Mouse (Mus musculus) liver, embryonic 15.5 days (tissue): ENCODE measurements around the gene Apobec2. TPM values are rescaled to one million over a fixed set of nuclear protein-coding genes. Genes with fewer than 3 reads are reported as not detected.

Source experiments
- ATAC-seq: fragments of 200-750 bp; cut with Nextera tagmentation; 2 replicates; pipeline ENCODE4 v1.8.0; 2017; ENCODE audit warnings: moderate number of reproducible peaks, mild to moderate bottlenecking, moderate library complexity; ENCODE audit not compliant: insufficient read depth
- H3K27ac ChIP-seq: fragments of 300-500 bp; sonication (generic); replicated peaks from 2 replicates; pipeline ENCODE4 v1.5.1; 2015; ENCODE audit warnings: mild to moderate bottlenecking, inconsistent platforms
- H3K27me3 ChIP-seq: fragments of 300-500 bp; sonication (generic); 2 replicates; pipeline ENCODE4 v1.6.1; 2015; ENCODE audit warnings: mild to moderate bottlenecking, inconsistent platforms
- H3K36me3 ChIP-seq: fragments of 300-500 bp; sonication (generic); replicated peaks from 2 replicates; pipeline ENCODE4 v1.6.1; 2015; ENCODE audit warnings: moderate library complexity, mild to moderate bottlenecking, inconsistent platforms
- H3K4me1 ChIP-seq: fragments of 300-500 bp; sonication (generic); replicated peaks from 2 replicates; pipeline ENCODE4 v1.6.1; 2015; ENCODE audit warnings: inconsistent platforms
- H3K4me2 ChIP-seq: fragments of 300-500 bp; sonication (generic); 2 replicates; pipeline ENCODE4 v1.6.1; 2015; ENCODE audit warnings: moderate library complexity, mild to moderate bottlenecking, inconsistent platforms
- H3K4me3 ChIP-seq: fragments of 300-500 bp; sonication (generic); replicated peaks from 2 replicates; pipeline ENCODE4 v1.5.1; 2015; ENCODE audit warnings: mild to moderate bottlenecking, inconsistent platforms
- H3K9ac ChIP-seq: fragments of 300-500 bp; sonication (generic); 2 replicates; pipeline ENCODE4 v1.6.1; 2015; ENCODE audit warnings: moderate library complexity, mild to moderate bottlenecking, inconsistent platforms
- H3K9me3 ChIP-seq: fragments of 300-500 bp; sonication (generic); replicated peaks from 2 replicates; pipeline ENCODE4 v1.6.1; 2016; ENCODE audit warnings: inconsistent platforms
- WGBS: fragments of 180-500 bp; shearing (Covaris S2); methylation state at CpG from one replicate; pipeline ENCODE4 v1.1.7; 2015; ENCODE audit warnings: mixed read lengths; ENCODE audit not compliant: insufficient replicate concordance; 5-methylcytosine and 5-hydroxymethylcytosine counted together
- polyA plus RNA-seq: library from polyadenylated mRNA; unstranded; fragments of >200 nt; fragmentation: Nextera tagmentation; extraction: Ambion mirVana; gene quantifications from 2 replicates; pipeline ENCODE4 v1.2.1, GENCODE M21; 2015

Apobec2 gene
- polyA plus RNA-seq, 1 experiment from 2014 or later, result 4.3 TPM

DNA sequence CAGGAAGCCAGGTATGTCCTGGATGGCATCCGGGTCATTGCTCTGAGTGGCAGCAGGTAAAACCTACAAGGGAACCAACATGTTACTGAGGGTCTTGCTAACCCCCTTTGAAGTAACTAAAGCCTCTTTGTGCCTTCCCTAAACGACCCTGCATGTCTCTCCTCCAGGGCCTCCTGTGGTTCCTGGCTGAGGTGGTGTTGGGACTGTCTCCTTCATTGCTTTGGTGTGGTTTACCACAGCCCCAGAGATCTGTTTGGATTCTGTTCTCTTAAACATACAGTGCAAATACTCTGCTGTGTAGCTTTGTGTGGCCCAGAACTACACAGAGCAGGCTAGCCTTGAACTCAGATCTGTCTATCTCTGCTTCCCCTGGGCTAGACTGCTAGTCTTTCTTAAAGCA is 13.2 kb downstream of the Apobec2 start:
- peaks cover 53% of the 10 kb centered on the region for H3K36me3 ChIP-seq
- peak overlapping the region; percentile 10; the same call in 1 of the 2 replicates for H3K27ac ChIP-seq
- H3K4me3 ChIP-seq, result no peak overlapping the region
- H3K4me1 ChIP-seq, result peaks cover 42% of the 10 kb centered on the region
- no peak overlapping the region for H3K9ac ChIP-seq
- no peaks in the 10 kb centered on the region for H3K9me3 ChIP-seq
- ATAC-seq, result no peak
- no peak overlapping the region for H3K4me2 ChIP-seq
- WGBS, result 50% methylated on average over 2 of the region's 2 CpGs
- no peaks in the 10 kb centered on the region for H3K27me3 ChIP-seq

DNA sequence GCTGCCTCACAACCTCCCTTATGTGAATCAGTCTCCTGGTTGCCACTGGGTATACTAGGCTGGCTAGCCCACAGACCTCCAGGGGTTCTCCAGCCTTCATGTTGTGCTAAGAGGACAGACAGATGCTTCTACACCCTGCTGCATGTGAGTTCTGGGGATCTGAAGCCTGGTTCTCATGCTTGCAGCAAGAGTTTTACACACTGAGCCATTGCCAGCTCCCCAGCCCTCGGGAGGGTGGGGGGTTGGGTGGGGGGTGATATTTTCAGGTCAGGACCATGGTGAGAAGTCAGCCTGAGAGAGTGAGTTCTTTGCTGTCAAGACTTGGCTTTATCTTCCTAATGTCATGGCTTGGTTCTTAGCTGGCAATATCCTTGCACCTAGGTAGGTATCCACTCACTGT is 13.9 kb downstream of the Apobec2 start:
- Histone ChIP-seq H3K4me2 (peak overlapping the region; percentile 52), H3K9ac (no peak overlapping the region), H3K9me3 (no peaks in the 10 kb centered on the region), H3K27ac (0 out of 2 replicates have a peak overlapping the region, but pooled peaks have one; percentile 66), H3K4me3 (0 out of 2 replicates have a peak overlapping the region, but pooled peaks have one; percentile 10), H3K4me1 (peaks cover 42% of the 10 kb centered on the region), H3K36me3 (peaks cover 60% of the 10 kb centered on the region), H3K27me3 (no peaks in the 10 kb centered on the region)
- ATAC-seq, result no peak
- 42% methylated on average over 1 of the region's 1 CpGs for WGBS

DNA sequence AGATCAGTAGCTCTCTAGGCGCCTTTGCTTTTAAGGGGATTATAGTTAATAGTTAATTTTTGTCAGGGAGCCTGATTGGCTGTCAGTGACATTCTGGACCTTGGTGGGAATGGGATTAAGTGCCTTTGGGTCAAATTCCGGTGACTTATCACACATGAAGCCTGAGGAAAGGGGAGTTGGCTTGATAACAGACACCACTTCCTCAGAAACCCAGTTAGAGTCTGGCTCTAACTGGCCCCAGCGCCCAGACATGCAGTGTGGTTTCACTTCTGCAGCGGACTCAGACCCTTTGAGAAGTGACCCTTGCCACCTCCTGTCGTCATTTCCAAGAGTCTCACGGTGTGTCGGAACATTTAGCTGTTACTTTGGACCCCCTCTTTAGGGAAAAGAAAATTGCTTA is 14.6 kb downstream of the Apobec2 start:
- Histone ChIP-seq H3K27ac (peak overlapping the region; percentile 66), H3K9ac (peak overlapping the region; percentile 9; the same call in 1 of the 2 replicates), H3K36me3 (peaks cover 66% of the 10 kb centered on the region), H3K4me2 (peak overlapping the region; percentile 52), H3K9me3 (no peaks in the 10 kb centered on the region), H3K27me3 (no peaks in the 10 kb centered on the region), H3K4me3 (peak overlapping the region; percentile 10), H3K4me1 (peaks cover 42% of the 10 kb centered on the region)
- WGBS, result 12% methylated on average over 7 of the region's 7 CpGs
- peak; percentile 53; the same call in 1 of the 2 replicates for ATAC-seq

- H3K9ac ChIP-seq, result peak overlapping the region; percentile 23; the same call in 1 of the 2 replicates
- peaks cover 71% of the 10 kb centered on the region for H3K36me3 ChIP-seq
These were observed 15.2 kb downstream of the Apobec2 start for GRCm38 (mm10) chr17:48417521-48417920.

DNA sequence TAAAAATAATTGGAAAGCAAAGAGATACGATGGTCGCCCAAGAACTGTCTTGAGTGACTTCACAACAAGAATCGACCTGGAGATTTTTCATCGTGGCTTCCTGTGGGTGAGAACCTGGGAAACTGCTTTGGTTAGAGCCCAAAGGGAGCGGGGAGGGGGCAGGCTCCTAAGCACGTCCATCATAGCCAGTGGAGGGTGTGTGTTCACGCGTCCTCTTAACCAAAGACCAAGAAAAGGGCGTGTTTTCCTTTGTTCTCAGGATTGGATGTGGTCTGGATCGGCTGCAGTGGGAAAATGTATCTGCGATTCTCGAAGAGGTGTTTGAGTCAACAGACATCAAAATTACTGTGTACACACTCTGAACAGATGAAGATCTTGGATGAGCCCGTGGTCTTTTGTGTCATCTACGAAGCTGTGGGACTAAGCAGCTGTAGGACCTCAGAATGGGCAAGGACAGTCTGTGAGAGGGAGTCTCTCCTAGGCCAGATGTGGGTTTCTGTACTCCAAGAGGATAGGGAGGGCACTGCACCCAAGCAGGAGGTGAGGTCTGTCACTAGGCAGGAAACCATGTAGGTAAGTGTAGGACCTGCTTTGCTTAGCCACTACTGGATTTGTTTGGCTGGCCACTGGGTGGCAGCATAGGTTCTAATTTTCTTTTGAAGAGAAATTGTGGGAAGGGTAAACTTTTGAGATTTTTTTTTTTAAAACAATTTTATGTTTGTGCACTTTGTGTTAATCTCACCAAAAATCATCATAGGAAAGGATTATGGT is 16.1 kb downstream of the Apobec2 start:
- 82% methylated on average over 14 of the region's 14 CpGs for WGBS
- H3K9me3 ChIP-seq, result no peaks in the 10 kb centered on the region
- no peak overlapping the region for H3K27ac ChIP-seq
- H3K27me3 ChIP-seq, result no peaks in the 10 kb centered on the region
- no peak for ATAC-seq
- H3K4me3 ChIP-seq, result no peak overlapping the region
- H3K4me2 ChIP-seq, result no peak overlapping the region
- peaks cover 50% of the 10 kb centered on the region for H3K4me1 ChIP-seq
- H3K36me3 ChIP-seq, result peaks cover 80% of the 10 kb centered on the region
- H3K9ac ChIP-seq, result no peak overlapping the region

More at GRCm38 (mm10) chr17:48417521-48417920, 15.2 kb downstream of the Apobec2 start:
- H3K4me2 ChIP-seq, result peak overlapping the region; percentile 52
- WGBS, result 41% methylated on average over 6 of the region's 6 CpGs
- H3K27ac ChIP-seq, result peak overlapping the region; percentile 66
- ATAC-seq, result peak; percentile 51; the same call in 1 of the 2 replicates
- peaks cover 42% of the 10 kb centered on the region for H3K4me1 ChIP-seq
- H3K27me3 ChIP-seq, result no peaks in the 10 kb centered on the region
- H3K4me3 ChIP-seq, result peak overlapping the region; percentile 10; the same call in 1 of the 2 replicates
- H3K9me3 ChIP-seq, result no peaks in the 10 kb centered on the region

DNA sequence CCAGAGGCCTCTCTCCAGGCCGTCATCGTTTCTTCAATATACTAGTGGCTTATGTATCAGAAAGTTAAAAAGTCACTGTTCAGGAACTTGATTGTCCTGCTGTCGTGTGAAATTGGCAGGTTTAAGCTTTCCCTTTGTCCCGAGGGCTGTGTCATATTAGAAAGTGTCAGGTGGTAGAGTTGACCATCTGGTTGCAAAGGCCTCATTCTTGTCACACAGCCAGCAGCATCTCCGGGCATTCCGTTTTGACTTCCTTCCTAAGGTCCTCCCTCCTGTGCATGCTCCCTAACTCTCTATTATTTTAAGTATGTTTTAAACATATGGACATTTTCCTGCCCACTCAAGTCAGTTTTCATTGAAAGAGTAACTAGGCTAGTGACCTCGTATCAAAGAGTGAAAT is 16.7 kb downstream of the Apobec2 start:
- H3K27ac ChIP-seq, result no peak overlapping the region
- peaks cover 81% of the 10 kb centered on the region for H3K36me3 ChIP-seq
- H3K4me1 ChIP-seq, result peaks cover 51% of the 10 kb centered on the region
- H3K9me3 ChIP-seq, result no peaks in the 10 kb centered on the region
- no peak for ATAC-seq
- H3K4me3 ChIP-seq, result no peak overlapping the region
- WGBS, result 79% methylated on average over 7 of the region's 7 CpGs
- H3K4me2 ChIP-seq, result no peak overlapping the region
- H3K27me3 ChIP-seq, result no peaks in the 10 kb centered on the region
- H3K9ac ChIP-seq, result no peak overlapping the region

DNA sequence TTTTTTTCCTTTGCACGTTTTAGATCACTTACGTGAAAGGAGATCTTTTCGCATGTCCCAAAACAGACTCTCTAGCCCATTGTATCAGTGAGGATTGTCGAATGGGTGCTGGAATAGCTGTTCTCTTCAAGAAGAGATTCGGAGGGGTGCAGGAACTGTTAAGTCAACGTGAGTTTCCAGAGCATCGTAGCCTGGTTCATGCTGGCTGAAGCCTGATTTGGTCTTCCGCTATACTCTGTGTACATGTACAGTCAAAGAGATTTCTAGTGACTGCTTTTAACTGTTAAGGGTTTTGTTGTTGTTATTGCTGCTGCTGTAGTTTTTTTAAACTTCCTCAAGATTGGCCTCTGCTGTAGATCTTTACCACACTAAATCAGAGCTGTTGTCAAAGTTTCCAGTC is 21.5 kb downstream of the Apobec2 start:
- ATAC-seq, result no peak
- Histone ChIP-seq H3K9ac (peak overlapping the region; percentile 79), H3K9me3 (no peaks in the 10 kb centered on the region), H3K4me1 (peaks cover 38% of the 10 kb centered on the region), H3K4me2 (peak overlapping the region; percentile 82), H3K4me3 (peak overlapping the region; percentile 94), H3K36me3 (peaks cover 48% of the 10 kb centered on the region), H3K27ac (peak overlapping the region; percentile 100), H3K27me3 (no peaks in the 10 kb centered on the region)
- 50% methylated on average over 8 of the region's 8 CpGs for WGBS

- Histone ChIP-seq H3K27me3 (no peaks in the 10 kb centered on the region), H3K9ac (peak overlapping the region; percentile 79), H3K4me1 (peaks cover 46% of the 10 kb centered on the region), H3K4me2 (peak overlapping the region; percentile 82), H3K27ac (peak overlapping the region; percentile 100), H3K36me3 (peaks cover 39% of the 10 kb centered on the region), H3K4me3 (peak overlapping the region; percentile 94), H3K9me3 (no peaks in the 10 kb centered on the region)
- ATAC-seq, result peak; percentile 27
- WGBS, result 0% methylated on average over 13 of the region's 13 CpGs
These were observed 22.4 kb downstream of the Apobec2 start for GRCm38 (mm10) chr17:48410299-48410785.

GRCm38 (mm10) chr17:48409380-48410298 is 23.1 kb downstream of the Apobec2 start, which contains the start of the genes Nfya and Oard1:
Gene Nfya (minus strand): TSS chr17:48409906.
Gene Oard1 (plus strand): TSS chr17:48410014.
- Histone ChIP-seq H3K27me3 (no peaks in the 10 kb centered on the region), H3K4me1 (peaks cover 52% of the 10 kb centered on the region), H3K9me3 (no peaks in the 10 kb centered on the region), H3K4me2 (peak within 1 kb of the TSS; percentile 82), H3K4me3 (peak within 1 kb of the TSS; percentile 94), H3K36me3 (peaks cover 32% of the 10 kb centered on the region), H3K27ac (peak within 1 kb of the TSS; percentile 100), H3K9ac (peak within 1 kb of the TSS; percentile 98)
- ATAC-seq, result peak; percentile 89
- WGBS, result under 1% methylated on average over 84 of the region's 84 CpGs

- Histone ChIP-seq H3K9ac (peak overlapping the region; percentile 98), H3K27me3 (no peaks in the 10 kb centered on the region), H3K4me1 (peaks cover 62% of the 10 kb centered on the region), H3K36me3 (peaks cover 30% of the 10 kb centered on the region), H3K9me3 (no peaks in the 10 kb centered on the region), H3K4me3 (peak overlapping the region; percentile 94), H3K4me2 (peak overlapping the region; percentile 82), H3K27ac (peak overlapping the region; percentile 100)
- peak; percentile 47 for ATAC-seq
- WGBS, result under 1% methylated on average over 47 of the region's 47 CpGs
These were observed 24.0 kb downstream of the Apobec2 start for GRCm38 (mm10) chr17:48408526-48409291.
